Comparison of ENCODE assay signal across 10 mouse cellular contexts in the genomic region with DNA sequence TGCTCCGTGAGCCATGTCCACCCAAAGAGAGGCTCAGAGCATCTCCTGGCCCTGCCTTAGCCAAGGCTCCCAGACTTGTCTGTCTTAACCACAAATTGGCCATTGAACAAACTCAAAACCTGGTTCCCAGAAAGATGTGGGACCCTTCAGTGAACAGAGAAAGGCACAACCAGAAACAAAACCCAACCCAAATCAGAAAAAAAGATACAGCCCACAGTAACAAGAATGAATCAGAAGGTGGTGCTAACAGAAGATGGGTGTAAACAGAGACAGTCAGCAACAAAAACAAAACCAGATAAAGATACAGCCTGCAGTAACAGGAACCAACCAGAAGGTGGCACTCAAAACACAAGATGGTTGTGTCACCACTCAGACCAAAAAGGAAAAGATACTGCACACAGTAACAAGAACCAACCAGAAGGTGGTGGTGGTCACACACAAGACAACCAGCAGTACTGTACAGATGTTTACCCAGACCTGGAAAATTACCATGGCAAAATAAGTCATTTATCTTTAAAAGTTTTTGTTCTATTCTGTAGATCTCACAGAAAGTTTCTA. TPM values are rescaled to one million over a fixed set of nuclear protein-coding genes. Genes with fewer than 3 reads are reported as not detected.
A peak's percentile ranks its signal among the peaks of the same experiment; 100 is the strongest.
DNase-seq lines count a peak whose midpoint lies in the region; ATAC-seq and TF ChIP-seq lines count a peak whose summit lies in the region.
"Had no signal": no experiment of that assay in that cellular context is flagged by ENCODE, and none has a peak within 500 bp of the region (broad histone marks: within the 10 kb centered on the region; RNA-seq: fewer than 3 reads in every experiment).

No protein-coding gene starts in this region.

- H3K4me2 ChIP-seq in lung, postnatal 0 days (replicated peaks; ENCODE audit: low read depth, low read length): no peak overlapping the region
- H3K4me2 ChIP-seq: heart, embryonic 15.5 days had no signal

- ATAC-seq in lung, postnatal 0 days: no peak
- ATAC-seq in inflammation-experienced regulatory T-cells, adult 6 months: no peak

- H3K27ac ChIP-seq in lung, postnatal 0 days (ENCODE audit: low read length): no peak overlapping the region
- H3K27ac ChIP-seq: heart, embryonic 15.5 days had no signal

- TF ChIP-seq CTCF in lung, postnatal 0 days (IDR thresholded peaks at IDR 0.05): peak; percentile 68

- no peaks in the 10 kb centered on the region for H3K36me3 ChIP-seq in lung, postnatal 0 days (ENCODE audit: insufficient read depth, low read length)
- H3K36me3 ChIP-seq: heart, embryonic 15.5 days had no signal

- no peaks in the 10 kb centered on the region for H3K4me1 ChIP-seq in lung, postnatal 0 days (ENCODE audit: insufficient read depth, low read depth, low read length)
- H3K4me1 ChIP-seq: heart, embryonic 15.5 days had no signal

- no peaks in the 10 kb centered on the region for H3K27me3 ChIP-seq in lung, postnatal 0 days (replicated peaks; ENCODE audit: insufficient read depth, low read length)
- H3K27me3 ChIP-seq: heart, embryonic 15.5 days had no signal

- H3K9ac ChIP-seq in lung, postnatal 0 days (replicated peaks; ENCODE audit: low read depth): no peak overlapping the region
- H3K9ac ChIP-seq: heart, embryonic 15.5 days had no signal

- 97% methylated on average over 1 of the region's 1 CpGs for WGBS in lung, postnatal 0 days

- DNase-seq in gastrocnemius, adult 8-10 months (ENCODE audit: low spot score in 2 of 2): peak; percentile 4
- no peak for DNase-seq in gastrocnemius, postnatal 25 days
- DNase-seq in 3134 (ENCODE audit: extremely low read depth, insufficient read length, low spot score) (peak; percentile 15), MN1 (ENCODE audit: low spot score) (peak; percentile 40)
- DNase-seq in lung, postnatal 0 days (ENCODE audit: low spot score): peak; percentile 50
- no peak for DNase-seq in frontal cortex, postnatal 36 days (ENCODE audit: low spot score in 2 of 2)
- DNase-seq in right cerebral cortex, adult 2 months (ENCODE audit: low spot score in 2 of 2): no peak

- H3K4me3 ChIP-seq in lung, postnatal 0 days (ENCODE audit: low read depth, low read length): no peak overlapping the region
- H3K4me3 ChIP-seq: heart, embryonic 15.5 days had no signal

- peaks cover 9% of the 10 kb centered on the region for H3K9me3 ChIP-seq in lung, postnatal 0 days (ENCODE audit: low read length)

- no peak for TF ChIP-seq EP300 in lung, postnatal 0 days (IDR thresholded peaks at IDR 0.05)

RNA-seq across cellular contexts. Expression of gene Phf3, which starts 47.0 kb away (rescaled TPM):
- 10 to 100 TPM; 27.4 to 34.9 (median 31.8) TPM for total RNA-seq in gastrocnemius, adult 8-10 months (2022)
- 10 to 100 TPM; 23.9 to 28.4 TPM for total RNA-seq in gastrocnemius, postnatal 25 days (2021)
- polyA plus RNA-seq in lung, postnatal 0 days (2015; fragmentation: Nextera tagmentation; extraction: Ambion mirVana): 28.2 and 29.6 TPM in 2 replicates
- polyA plus RNA-seq in inflammation-experienced regulatory T-cells, adult 6 months (2017; shearing (Covaris generic)): 10 to 100 TPM; 15.7 to 31.7 (median 27.0) TPM

RNA-seq across cellular contexts. Expression of gene AC153137.1, which starts 57.1 kb away (rescaled TPM):
- total RNA-seq in gastrocnemius, adult 8-10 months (2022): not detected
- total RNA-seq in gastrocnemius, postnatal 25 days (2021): not detected
- 0.20 and 0.57 TPM in 2 replicates for polyA plus RNA-seq in lung, postnatal 0 days (2015; fragmentation: Nextera tagmentation; extraction: Ambion mirVana)
- polyA plus RNA-seq in inflammation-experienced regulatory T-cells, adult 6 months (2017; shearing (Covaris generic)): not detected
- polyA plus RNA-seq: heart, embryonic 15.5 days; lung, embryonic 16.5 days had no signal

Comparison
In these comparisons a context has a peak if more than half of its experiments do, and no peak if none do; other contexts are left out.
1. DNase-seq: peak in gastrocnemius, adult 8-10 months (2 of 2), 3134 (single experiment), MN1 (single experiment) and lung, postnatal 0 days (single experiment); none in gastrocnemius, postnatal 25 days (single experiment), frontal cortex, postnatal 36 days (0 of 2) and right cerebral cortex, adult 2 months (0 of 2).